Mouse (Mus musculus) intestine, postnatal 0 days (tissue): ENCODE data around the gene 1810049J17Rik. TPM values are rescaled to one million over a fixed set of nuclear protein-coding genes. Genes with fewer than 3 reads are reported as not detected.
A peak's percentile ranks its signal among the peaks of the same experiment; 100 is the strongest.

ENCODE experiments used
- ATAC-seq: fragments of 200-750 bp; cut with Nextera tagmentation; 2 replicates; pipeline ENCODE4 v1.8.0; 2017; ENCODE audit warnings: mild to moderate bottlenecking, moderate TSS enrichment, moderate library complexity
- H3K27ac ChIP-seq: fragments of 300-500 bp; sonication (generic); 2 replicates; pipeline ENCODE4 v1.5.1; 2014; ENCODE audit warnings: mild to moderate bottlenecking, low read depth, low read length, moderate library complexity
- H3K27me3 ChIP-seq: fragments of 300-500 bp; sonication (generic); replicated peaks from 2 replicates; pipeline ENCODE4 v1.6.1; 2014; ENCODE audit warnings: low read length, mixed read lengths; ENCODE audit not compliant: control insufficient read depth, insufficient read depth
- H3K36me3 ChIP-seq: fragments of 300-500 bp; sonication (generic); 2 replicates; pipeline ENCODE4 v1.6.1; 2014; ENCODE audit warnings: mild to moderate bottlenecking, moderate library complexity; ENCODE audit not compliant: control insufficient read depth, insufficient read depth
- H3K4me1 ChIP-seq: fragments of 300-500 bp; sonication (generic); replicated peaks from 2 replicates; pipeline ENCODE4 v1.6.1; 2014; ENCODE audit warnings: antibody characterized with exemption, low read length, mixed read lengths; ENCODE audit not compliant: control insufficient read depth, insufficient read depth
- H3K4me2 ChIP-seq: fragments of 300-500 bp; sonication (generic); replicated peaks from 2 replicates; pipeline ENCODE4 v1.6.1; 2014; ENCODE audit warnings: low read depth, mild to moderate bottlenecking, moderate library complexity
- H3K4me3 ChIP-seq: fragments of 300-500 bp; sonication (generic); 2 replicates; pipeline ENCODE4 v1.5.1; 2014; ENCODE audit warnings: low read depth, low read length
- H3K9ac ChIP-seq: fragments of 300-500 bp; sonication (generic); 2 replicates; pipeline ENCODE4 v1.6.1; 2014; ENCODE audit warnings: mild to moderate bottlenecking, low read depth, low read length
- H3K9me3 ChIP-seq: fragments of 300-500 bp; sonication (generic); 2 replicates; pipeline ENCODE4 v1.6.1; 2016; ENCODE audit warnings: mixed run types; ENCODE audit not compliant: control insufficient read depth
- CTCF ChIP-seq: sonication (generic); IDR thresholded peaks from 2 replicates; pipeline ENCODE4 v1.5.1; 2016; ENCODE audit warnings: low read depth, mild to moderate bottlenecking, control low read depth, antibody characterized with exemption, moderate library complexity
- WGBS: fragments of 180-500 bp; shearing (Covaris S2); extraction: QIAGEN DNeasy Blood & Tissue Kit; methylation state at CpG from one replicate; pipeline ENCODE4 v1.1.7; 2014; 5-methylcytosine and 5-hydroxymethylcytosine counted together
- polyA plus RNA-seq: library from polyadenylated mRNA; unstranded; fragments of >200 nt; fragmentation: Nextera tagmentation; extraction: Ambion mirVana; gene quantifications from 2 replicates; pipeline ENCODE4 v1.2.1, GENCODE M21; 2015

1810049J17Rik gene
- polyA plus RNA-seq, 1 experiment from 2014 or later = 6.5 TPM

DNA sequence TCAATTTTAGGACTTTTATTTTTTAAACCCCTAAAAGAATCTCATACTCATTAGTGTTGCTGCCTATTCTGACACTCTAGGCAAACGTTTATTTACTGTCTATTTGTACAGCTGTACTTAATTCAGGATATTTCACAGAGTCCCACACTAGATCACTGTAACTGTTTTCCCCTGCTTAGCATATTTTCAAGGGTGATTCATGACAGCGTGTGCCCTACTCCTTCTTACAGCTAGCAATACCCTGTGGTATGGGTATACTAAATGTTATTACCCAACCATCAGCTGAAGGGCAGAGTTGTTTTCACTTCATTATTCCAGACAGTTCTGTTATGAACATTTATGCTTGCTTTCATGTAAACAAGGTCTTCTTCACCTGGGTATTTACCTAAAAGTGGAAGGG is 5.7 kb downstream of the 1810049J17Rik start:
- H3K9ac ChIP-seq = no peak overlapping the region
- no peaks in the 10 kb centered on the region for H3K36me3 ChIP-seq
- H3K27ac ChIP-seq = no peak overlapping the region
- H3K4me3 ChIP-seq = no peak overlapping the region
- H3K9me3 ChIP-seq = no peaks in the 10 kb centered on the region
- 60% methylated on average over 2 of the region's 2 CpGs for WGBS
- no peak for TF ChIP-seq CTCF
- no peak for ATAC-seq
- 0 out of 2 replicates have a peak, but pooled peaks cover 3% of the 10 kb centered on the region for H3K4me1 ChIP-seq
- H3K27me3 ChIP-seq = no peaks in the 10 kb centered on the region
- no peak overlapping the region for H3K4me2 ChIP-seq

- H3K9me3 ChIP-seq = no peaks in the 10 kb centered on the region
- no peak overlapping the region for H3K4me3 ChIP-seq
- WGBS = 75% methylated on average over 5 of the region's 5 CpGs
- no peak for TF ChIP-seq CTCF
- H3K36me3 ChIP-seq = no peaks in the 10 kb centered on the region
- no peaks in the 10 kb centered on the region for H3K4me1 ChIP-seq
- H3K27ac ChIP-seq = no peak overlapping the region
- H3K9ac ChIP-seq = no peak overlapping the region
- H3K27me3 ChIP-seq = no peaks in the 10 kb centered on the region
- no peak overlapping the region for H3K4me2 ChIP-seq
- no peak for ATAC-seq
Measured at GRCm38 (mm10) chr15:12314584-12314983, 7.1 kb downstream of the 1810049J17Rik start.

GRCm38 (mm10) chr15:12313255-12313654 is 8.4 kb downstream of the 1810049J17Rik start:
- Histone ChIP-seq H3K9me3 (no peaks in the 10 kb centered on the region), H3K36me3 (no peaks in the 10 kb centered on the region), H3K4me2 (no peak overlapping the region), H3K4me3 (no peak overlapping the region), H3K9ac (no peak overlapping the region), H3K27ac (no peak overlapping the region), H3K27me3 (no peaks in the 10 kb centered on the region), H3K4me1 (no peaks in the 10 kb centered on the region)
- no peak for TF ChIP-seq CTCF
- 0 out of 2 replicates have a peak, but pooled peaks have one; percentile 47 for ATAC-seq
- 5% methylated on average over 1 of the region's 1 CpGs for WGBS

GRCm38 (mm10) chr15:12311465-12311864 is 10.2 kb downstream of the 1810049J17Rik start:
- Histone ChIP-seq H3K36me3 (no peaks in the 10 kb centered on the region), H3K4me3 (no peak overlapping the region), H3K27me3 (no peaks in the 10 kb centered on the region), H3K4me2 (no peak overlapping the region), H3K9ac (no peak overlapping the region), H3K4me1 (no peaks in the 10 kb centered on the region), H3K9me3 (no peaks in the 10 kb centered on the region), H3K27ac (no peak overlapping the region)
- TF ChIP-seq CTCF = no peak
- WGBS = 88% methylated on average over 7 of the region's 7 CpGs
- ATAC-seq = no peak

DNA sequence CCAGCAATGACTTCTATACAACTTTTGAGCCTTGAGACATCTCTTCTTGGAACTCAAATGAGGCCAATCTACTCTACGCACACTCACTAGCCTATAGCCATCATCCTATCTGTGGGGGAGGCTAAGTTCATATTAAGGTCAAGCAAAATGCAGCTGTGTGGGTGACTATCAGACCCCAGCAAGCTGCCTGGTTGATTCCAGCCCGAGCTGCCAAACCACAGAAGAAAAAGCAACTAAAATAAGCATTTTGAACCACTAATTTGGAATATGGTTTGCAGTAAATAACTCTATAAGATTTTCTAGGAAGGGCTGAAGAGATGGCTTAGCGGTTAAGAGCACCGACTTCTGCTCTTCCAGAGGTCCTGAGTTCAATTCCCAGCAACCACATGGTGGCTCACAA is 11.0 kb downstream of the 1810049J17Rik start:
- H3K4me1 ChIP-seq = no peaks in the 10 kb centered on the region
- H3K4me3 ChIP-seq = no peak overlapping the region
- H3K27ac ChIP-seq = no peak overlapping the region
- no peak for ATAC-seq
- no peaks in the 10 kb centered on the region for H3K27me3 ChIP-seq
- H3K9me3 ChIP-seq = no peaks in the 10 kb centered on the region
- no peak overlapping the region for H3K4me2 ChIP-seq
- no peaks in the 10 kb centered on the region for H3K36me3 ChIP-seq
- H3K9ac ChIP-seq = no peak overlapping the region
- TF ChIP-seq CTCF = no peak
- WGBS = 84% methylated on average over 4 of the region's 4 CpGs

- Histone ChIP-seq H3K27me3 (no peaks in the 10 kb centered on the region), H3K4me1 (no peaks in the 10 kb centered on the region), H3K9ac (no peak overlapping the region), H3K36me3 (no peaks in the 10 kb centered on the region), H3K27ac (no peak overlapping the region), H3K4me3 (no peak overlapping the region), H3K9me3 (no peaks in the 10 kb centered on the region), H3K4me2 (no peak overlapping the region)
- no peak for TF ChIP-seq CTCF
- 93% methylated on average over 5 of the region's 5 CpGs for WGBS
- ATAC-seq = no peak
Measured at GRCm38 (mm10) chr15:12308539-12308938, 13.2 kb downstream of the 1810049J17Rik start.

DNA sequence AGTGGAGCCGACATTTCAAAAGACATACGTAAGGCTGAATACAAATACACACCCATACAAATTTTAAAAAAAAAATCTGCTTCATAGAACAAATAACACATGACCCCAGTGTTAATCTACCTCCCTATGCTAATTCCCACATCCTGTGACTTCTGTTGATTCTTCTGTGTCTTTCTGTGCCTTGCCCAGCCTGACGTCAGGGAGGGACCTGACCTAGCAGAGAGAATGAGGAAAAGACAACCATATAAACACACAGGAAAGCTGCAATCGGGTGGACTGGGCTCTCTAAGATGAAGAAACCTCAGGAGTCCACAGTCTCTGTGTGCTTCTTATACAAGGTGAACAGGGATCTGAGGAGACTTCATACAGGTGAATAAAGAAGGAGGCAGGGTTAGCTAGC is 14.6 kb downstream of the 1810049J17Rik start:
- WGBS = 46% methylated on average over 4 of the region's 4 CpGs
- Histone ChIP-seq H3K36me3 (no peaks in the 10 kb centered on the region), H3K4me1 (no peaks in the 10 kb centered on the region), H3K4me2 (no peak overlapping the region), H3K9ac (no peak overlapping the region), H3K4me3 (no peak overlapping the region), H3K27ac (peak overlapping the region; percentile 35; the same call in 1 of the 2 replicates), H3K9me3 (no peaks in the 10 kb centered on the region), H3K27me3 (no peaks in the 10 kb centered on the region)
- peak; percentile 48; the same call in 1 of the 2 replicates for ATAC-seq
- no peak for TF ChIP-seq CTCF
